Mouse (Mus musculus) heart, postnatal 25 days (tissue): ENCODE results near the gene Gm15056. TPM values are rescaled to one million over a fixed set of nuclear protein-coding genes. Genes with fewer than 3 reads are reported as not detected.

Experiments used
- DNase-seq: peaks from one replicate; pipeline ENCODE4 v3.0.0; 2022; ENCODE audit warnings: low spot score
- intact Hi-C: fragments of 180-260 bp; cut with DNase I; formaldehyde crosslinking; loops from one replicate; pipeline ENCODE4 v1.15.1; 2025
- total RNA-seq, 2 experiments: library from RNA; stranded (reverse); gene quantifications; 2 replicates each; pipeline ENCODE4 v1.2.3; 2021

The Gm15056 gene
- not detected for total RNA-seq

DNA sequence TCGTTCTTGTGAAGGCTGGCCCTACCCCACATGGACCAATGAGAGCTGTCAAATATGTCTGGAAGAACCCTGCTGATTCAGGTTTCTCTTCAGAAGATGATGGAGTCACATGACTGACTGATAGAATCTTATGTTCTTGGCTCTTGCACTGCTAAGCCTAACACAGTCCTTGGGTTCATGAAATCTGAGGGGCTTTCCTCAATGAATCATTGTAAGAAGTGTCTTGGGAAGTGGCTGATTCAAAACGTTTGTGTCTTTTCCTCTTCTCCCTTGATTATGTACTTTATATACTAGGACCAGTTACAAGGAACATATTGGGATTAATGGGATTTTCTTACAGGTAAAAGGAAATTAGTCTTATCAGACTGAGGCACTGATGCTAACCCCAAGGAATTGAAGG lies at the start of gene Gm15056:
Gene Gm15056 (minus strand): TSS at position 101 of the 400 bp plus-strand sequence.
- DNase-seq: no peak
- intact Hi-C loops: no loop called here

DNA sequence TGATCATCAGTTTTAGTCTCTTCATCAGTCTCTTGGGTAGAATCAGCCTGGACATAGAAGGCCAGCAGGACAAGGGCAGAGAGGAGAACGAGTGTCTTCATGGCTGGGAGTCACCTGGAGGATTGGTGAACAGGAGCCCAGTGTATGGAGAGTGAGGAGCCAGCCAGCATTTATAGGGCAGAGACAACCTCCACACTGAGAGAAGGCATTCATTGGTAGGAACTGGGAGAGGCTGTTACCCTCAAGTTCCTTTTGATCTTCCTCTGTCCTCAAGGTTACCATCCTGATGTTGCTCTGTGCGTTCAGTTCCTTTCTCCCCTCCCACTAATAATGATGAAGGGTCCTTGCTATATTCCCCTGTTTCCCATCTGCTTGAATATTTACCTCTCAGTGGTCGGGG lies 42.2 kb upstream of the Gm15056 start, which contains the start of gene AY761185:
Gene AY761185 (minus strand): TSS at position 101 of the 400 bp plus-strand sequence.
- DNase-seq: no peak
- intact Hi-C loops: no loop called here

DNA sequence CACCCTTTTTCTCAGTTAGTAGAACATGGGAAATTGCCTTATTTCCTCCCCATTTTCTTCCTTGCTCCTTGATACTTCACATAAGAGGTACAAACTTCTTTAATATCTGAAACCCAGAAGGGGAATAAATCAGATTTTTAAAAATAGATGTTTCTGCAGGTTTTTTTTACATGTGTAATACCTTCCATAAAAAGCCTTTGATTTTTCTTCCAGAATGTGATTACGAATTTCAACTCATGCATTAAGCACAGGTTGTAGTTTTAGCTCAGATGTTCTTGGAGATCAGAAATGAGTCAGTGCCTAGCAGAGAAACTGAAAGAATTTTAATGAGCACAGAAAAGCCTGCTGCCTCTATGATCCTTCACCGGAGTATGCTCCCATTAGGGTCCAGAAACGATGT lies 19.5 kb upstream of the Gm15056 start, which contains the start of gene Gm6040:
Gene Gm6040 (minus strand): TSS at position 101 of the 400 bp plus-strand sequence.
- DNase-seq: no peak
- intact Hi-C loops: no loop called here

DNA sequence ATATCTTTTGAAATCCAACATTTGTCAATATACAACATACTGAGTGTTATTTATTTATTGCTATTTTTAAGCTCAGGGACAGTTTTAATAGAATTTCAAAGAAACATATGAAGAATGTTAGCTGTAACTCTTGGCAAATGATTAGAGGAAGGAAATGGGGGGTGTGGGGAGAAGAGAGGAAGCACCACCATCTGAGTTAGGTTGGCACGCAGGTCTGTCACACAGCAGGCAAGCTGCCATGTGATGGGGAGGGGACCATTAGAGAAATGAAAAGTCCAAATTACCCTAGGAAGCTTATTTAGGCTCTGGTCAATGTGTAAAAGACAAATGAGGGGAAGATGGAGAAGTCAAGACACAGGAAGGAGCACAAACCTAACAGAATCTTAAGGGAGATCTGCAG lies 9.9 kb upstream of the Gm15056 start:
- intact Hi-C loops: no loop called here
- DNase-seq: no peak

DNA sequence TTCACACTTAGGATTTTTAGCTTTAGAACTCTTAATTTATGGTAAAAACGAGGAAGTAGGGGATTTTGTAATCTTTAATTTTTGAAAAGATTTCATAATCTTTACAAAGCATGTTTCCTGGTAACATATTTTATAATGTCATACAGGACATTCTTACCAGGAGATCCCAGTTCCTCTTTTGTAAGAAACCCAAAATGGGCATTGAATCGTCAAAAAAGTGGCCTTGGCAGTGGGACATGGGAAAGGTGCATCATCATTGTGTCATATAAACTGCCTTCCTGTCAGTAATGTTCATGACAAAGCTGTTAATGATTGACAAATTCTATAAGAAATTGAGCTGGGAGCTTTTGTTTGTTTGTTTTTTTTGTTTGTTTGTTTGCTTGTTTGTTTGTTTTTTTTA lies 5.8 kb upstream of the Gm15056 start:
- no peak for DNase-seq
- intact Hi-C loops: no loop called here

DNA sequence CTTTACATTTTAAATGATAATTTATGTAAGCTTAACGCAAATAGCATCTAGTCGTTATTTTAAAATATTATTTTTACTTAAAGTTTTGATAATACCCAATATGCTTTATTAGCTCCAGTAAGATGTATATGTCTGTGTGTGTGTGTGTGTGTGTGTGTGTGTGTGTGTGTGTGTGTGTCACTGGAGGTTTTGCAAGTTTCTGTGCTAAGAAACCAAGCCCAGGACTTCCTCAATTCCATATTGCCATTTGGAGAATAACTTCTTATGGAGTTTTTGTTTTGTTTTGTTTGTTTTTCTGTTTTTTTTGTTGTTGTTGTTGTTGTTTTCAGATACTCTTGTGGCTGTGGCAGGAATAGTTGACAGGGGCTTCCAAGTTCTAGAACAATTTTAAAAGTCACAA lies 4.7 kb upstream of the Gm15056 start:
- intact Hi-C loops: no loop called here
- DNase-seq: no peak

DNA sequence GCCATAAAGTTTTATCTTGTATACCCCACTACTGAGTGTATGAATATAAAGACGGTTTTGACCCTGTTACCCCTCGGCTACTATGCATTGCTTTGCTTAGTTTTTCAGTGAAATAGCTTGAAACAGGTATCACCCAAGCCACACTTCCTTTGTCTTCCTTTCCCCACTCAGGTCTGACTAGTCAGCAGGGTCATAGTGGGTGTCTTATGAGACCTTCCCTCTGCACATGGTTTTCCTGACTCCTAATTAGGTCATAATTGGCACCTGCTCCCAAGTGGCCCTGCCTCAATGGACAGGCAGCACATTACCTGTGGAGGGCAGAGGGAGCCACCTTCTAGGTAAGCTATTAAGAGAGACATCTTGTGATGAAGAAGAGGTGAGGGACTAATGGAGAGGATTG lies 10.1 kb downstream of the Gm15056 start, which contains the start of gene Defb33:
Gene Defb33 (plus strand): TSS at position 301 of the 400 bp plus-strand sequence.
- intact Hi-C loops: no loop called here
- no peak for DNase-seq

DNA sequence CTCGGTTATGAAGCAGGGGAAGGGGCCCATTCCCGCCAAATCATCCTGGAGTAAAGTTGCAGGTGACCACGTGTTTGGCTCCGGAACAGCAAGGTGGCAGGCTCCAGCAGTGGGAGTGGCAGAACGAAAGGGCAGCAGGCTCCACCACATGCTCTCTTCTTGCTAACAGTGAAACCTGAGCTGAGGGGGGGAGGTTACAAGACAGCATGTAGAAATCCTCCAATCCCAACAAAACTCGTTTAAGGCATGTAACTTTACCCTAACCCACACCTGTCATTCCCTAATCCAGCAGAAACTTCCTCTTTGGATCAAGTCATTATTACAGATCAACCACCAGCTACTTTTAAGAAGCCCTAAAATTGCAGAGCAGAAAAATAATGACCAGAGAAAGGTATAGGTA lies 27.8 kb downstream of the Gm15056 start:
- no peak for DNase-seq
- intact Hi-C loops: loop anchor here (10.0 kb wide), 1 partner anchor 1390 kb away; no protein-coding TSS in a partner anchor

Other genes starting within 250 kb of the Gm15056 start
- not detected for gene Defb33, start 10.0 kb downstream of the Gm15056 start, total RNA-seq
- gene Gm6040, start 19.4 kb upstream of the Gm15056 start, total RNA-seq: not detected
- not detected for gene AY761185, start 42.1 kb upstream of the Gm15056 start, total RNA-seq
- not detected for gene Defa21, start 122.9 kb upstream of the Gm15056 start, total RNA-seq
- gene Defa23, start 152.4 kb upstream of the Gm15056 start, total RNA-seq: not detected
- not detected for gene Defa35, start 162.4 kb upstream of the Gm15056 start, total RNA-seq
- gene Defa25, start 181.8 kb upstream of the Gm15056 start, total RNA-seq: not detected
- not detected for gene Gm14851, start 193.4 kb upstream of the Gm15056 start, total RNA-seq
- gene Defa30, start 232.0 kb upstream of the Gm15056 start, total RNA-seq: not detected